Mouse (Mus musculus): ENCODE results near the gene Lrrc52.

Lrrc52 gene

GRCm38 (mm10) chr1:167466765-167467426 is at the start of gene Lrrc52:
Lrrc52 (minus strand) TSS chr1:167466780.
- DNase-seq, result peak; percentile 41

DNA sequence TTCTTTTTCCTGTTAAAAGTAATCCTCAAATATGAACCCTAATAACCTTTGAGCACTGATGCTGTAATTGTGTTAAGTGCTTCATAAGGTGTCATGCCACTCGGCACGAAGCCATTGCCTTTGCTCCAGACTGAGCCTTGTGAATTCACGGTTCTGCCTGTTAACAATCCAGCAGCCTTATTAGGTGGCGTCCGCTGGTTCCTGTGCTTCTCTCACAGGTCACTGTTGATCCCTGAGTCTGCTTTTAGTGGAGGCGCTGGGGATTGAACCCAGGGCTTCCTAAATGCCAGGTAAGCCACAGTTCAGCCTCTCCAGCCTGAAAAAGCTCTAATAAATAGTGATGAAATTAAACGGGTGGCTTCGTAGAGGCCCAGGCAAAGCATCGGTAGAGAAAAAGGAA is 45.0 kb upstream of the Lrrc52 start:
- DNase-seq, result no peak

GRCm38 (mm10) chr1:167506048-167506447 is 39.5 kb upstream of the Lrrc52 start:
- no peak for DNase-seq

- DNase-seq, result no peak
These were observed 38.8 kb upstream of the Lrrc52 start for GRCm38 (mm10) chr1:167505427-167505826.

DNA sequence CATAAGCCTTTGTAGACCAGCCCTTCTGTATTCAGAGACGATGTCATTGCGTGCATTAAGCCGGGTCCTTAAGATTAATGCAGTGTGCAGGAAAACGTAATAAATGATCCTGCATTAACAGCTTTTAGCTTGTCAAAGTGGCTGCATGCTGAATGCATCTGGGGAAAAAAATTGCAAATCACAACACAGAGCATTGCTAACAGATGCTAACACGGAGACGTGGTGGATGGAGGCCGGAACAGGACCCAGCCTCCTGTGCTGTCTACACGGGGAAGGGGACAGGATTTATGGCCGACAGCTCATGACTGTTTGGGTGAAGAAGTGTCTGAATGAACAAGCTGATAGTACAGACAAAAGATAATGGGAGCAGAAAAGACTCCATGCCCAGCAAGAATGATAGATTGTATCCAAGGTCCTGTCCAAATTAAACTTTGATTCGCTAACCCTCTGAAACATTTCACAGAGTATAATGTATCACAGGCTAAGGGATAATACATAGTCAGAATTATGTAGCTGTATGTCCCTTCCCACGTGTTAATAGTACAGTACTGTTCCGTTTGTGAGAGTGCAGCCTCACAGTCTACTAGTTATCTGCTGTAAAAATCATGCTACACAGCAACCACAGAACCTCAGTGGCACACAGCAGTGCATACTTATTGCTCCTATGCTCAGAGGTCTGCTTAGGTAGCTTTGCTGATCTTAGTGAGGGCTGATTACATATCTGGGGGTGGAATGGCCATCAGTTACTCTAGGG is 32.7 kb upstream of the Lrrc52 start:
- no peak for DNase-seq

GRCm38 (mm10) chr1:167497991-167498390 is 31.4 kb upstream of the Lrrc52 start:
- no peak for DNase-seq

DNA sequence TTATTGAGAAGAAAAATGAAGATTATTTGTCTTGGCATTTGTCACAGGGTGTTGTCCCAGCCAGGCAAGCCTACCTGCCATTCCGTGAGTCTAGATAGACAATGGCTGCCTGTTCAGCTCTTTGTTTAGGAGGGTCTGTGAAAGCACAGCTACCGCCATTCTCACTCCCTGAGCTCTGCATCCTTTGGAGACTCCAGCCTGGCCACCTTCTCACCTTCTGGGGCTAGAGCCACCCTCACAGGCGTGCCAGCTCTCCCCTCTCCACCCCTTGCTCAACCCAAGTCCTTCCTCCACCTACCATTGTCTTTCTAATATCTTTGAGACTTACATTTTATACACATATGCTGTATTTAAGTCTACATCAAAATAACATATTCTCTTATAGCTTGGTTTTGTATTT is 31.0 kb upstream of the Lrrc52 start:
- no peak for DNase-seq

DNA sequence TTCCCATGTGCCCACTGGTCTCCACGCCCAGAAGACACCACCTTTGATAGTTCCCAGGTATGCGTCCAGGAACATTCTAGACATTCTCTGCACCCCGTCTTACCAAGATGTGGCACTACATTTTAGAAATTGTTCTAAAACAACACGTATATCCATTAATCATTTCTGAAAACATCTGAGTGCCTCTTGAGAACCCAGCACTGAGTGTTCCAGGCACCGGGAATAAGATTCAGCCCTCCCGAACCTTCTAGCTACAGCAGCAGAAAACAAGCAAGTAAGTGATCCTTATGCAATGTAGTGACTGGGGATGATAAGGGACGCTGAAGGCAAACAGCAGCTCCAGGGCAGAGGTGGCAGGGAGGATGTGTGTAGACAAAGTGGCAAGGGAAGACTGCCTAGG is 24.9 kb upstream of the Lrrc52 start:
- no peak for DNase-seq

DNA sequence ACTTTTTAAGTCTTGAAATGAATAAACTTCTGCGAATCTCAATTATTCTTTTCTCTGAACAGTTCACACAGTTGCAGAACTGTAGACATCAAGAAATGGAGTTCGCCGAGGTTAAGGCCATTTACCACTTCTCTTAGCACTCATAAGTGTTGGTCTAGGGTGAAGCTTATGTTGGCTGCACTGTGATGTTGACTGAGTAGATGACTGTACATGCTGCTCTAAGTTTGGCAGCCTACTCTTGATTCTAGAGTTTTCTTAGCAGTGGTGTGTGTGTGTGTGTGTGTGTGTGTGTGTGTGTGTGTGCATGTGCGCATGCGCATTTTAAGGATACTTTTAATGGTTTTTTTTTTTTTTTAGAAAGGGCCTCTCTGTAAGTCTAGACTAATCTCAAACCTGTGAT is 21.4 kb upstream of the Lrrc52 start:
- DNase-seq, result no peak

DNA sequence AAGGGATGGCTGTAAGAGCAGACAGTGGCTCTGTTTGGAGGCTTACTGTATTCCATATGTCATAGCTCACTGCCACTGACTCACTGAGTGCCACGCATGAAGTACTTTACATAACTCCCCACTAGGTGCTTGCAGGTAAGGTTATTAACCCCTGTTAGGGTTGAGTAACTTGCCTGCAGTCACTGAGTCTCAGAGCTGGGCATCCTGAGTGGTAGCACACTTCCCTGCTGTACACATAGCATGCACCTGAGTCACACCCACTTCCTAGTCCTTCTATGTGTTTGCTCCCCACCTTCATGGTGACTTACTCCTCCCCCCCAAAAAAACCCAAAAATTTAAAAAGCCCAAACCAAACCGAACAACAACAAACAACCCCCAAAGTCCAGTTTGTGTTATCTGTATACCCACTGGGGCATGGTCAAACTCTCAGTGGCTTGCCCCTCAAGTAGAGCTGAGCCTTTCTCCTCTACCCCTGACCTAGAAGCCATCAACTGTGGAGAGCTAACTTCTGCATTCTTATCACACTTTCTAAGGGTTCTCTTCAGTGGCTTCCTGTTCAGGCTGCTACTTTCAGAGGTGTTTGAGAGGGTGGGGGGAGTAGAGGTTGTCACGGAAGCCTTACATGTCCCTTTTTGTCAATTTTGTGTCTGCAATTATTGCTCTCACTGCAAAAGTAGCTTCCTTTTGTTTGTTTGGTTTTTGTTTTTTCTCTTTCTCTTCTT is 20.5 kb upstream of the Lrrc52 start:
- DNase-seq, result no peak

DNA sequence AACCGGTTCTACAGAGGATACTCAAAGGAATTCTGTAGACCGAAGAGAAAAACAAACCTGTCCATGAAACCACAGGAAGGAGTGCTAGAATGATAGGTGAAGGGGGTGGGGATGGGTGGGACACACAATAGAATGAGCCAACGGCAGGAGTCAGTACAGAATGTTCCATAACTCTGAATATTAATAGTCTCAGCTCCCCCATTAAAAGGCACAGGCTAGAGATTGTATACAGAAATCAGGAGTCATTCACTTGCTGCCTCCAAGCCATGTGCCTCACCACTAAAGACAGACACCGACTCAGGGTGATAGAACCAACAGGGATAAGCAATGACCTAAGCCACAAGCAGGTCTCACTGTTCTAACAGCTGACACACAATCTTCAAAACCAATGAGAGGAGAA is 16.3 kb upstream of the Lrrc52 start:
- no peak for DNase-seq

DNA sequence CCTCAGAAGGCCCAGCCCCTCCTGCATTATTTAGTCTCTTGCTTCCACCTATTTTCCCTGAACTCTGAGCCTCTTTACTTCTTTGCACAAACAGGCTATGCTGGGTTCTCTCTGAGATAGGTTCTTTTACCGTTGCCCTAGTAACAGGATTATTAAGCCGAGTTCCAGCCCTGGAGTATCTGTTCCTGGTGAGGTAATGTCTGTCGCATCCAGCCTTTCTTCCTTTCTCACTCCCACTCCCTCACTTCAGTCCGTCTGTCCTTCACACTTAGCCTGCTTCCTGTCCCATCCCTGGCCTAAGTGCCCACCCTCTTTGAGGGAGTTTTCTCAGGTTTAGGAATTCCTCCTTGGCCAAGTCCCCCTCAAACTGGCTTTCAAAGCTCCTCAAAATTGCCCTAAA is 7.0 kb upstream of the Lrrc52 start:
- DNase-seq, result peak; percentile 11

DNA sequence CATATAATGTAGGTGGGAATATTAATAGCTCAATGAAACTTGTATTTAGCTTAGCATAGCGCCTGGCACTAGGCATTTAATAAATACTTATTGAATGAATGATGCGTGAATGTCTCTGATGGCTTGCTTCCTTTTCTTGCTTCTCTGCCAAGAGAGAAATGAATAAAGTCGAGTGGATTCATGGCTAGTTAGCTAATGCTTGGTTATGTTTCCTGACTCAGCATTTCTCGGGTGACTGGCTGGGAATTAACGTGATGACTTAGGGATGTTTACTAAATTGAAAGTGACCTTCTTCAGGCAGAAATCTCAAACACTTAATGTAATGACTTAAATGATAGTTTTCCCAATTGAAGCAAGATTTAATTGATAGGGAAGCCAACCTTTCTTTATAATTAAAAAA is 1.3 kb upstream of the Lrrc52 start:
- no peak for DNase-seq

- DNase-seq, result no peak
These were observed 9.3 kb downstream of the Lrrc52 start for GRCm38 (mm10) chr1:167457311-167457710.

DNA sequence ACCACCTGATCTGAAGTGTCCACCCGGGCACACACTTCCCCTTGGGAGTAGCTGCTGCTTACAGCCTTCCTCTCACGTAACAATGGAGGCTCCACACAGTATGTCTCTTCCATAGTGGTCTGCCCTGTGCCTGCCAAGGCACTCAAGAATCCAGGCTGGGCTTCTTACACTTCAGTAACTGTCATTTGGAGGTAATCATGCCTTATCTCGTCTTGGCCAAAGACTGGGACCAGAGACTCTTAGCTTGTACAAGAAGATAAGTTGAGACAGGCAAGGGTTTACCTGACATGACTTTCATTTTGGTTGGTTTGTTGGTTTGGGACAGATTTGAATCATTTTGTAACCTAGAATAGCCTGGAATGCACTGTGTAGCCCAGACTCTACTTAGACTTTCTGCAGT is 13.5 kb downstream of the Lrrc52 start:
- DNase-seq, result no peak

DNA sequence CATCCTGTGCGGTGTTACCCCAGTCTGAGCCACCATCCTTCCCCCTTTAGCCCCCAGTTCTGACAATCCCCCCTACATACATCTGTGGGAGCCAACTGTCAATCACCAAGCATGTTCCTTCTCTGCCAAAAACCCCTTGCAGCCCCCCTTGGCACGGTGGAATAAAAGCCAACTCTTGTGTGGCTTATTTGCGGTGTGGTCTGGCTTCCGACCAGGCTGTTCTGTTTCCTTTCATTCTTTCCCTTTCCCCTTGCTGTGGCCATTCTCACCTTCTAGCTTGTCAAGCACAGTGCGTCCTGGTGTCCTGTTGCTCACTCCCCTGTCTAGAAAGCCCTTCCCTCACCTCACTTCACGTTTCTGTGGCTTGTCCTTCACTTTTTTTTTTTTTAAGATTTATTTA is 14.1 kb downstream of the Lrrc52 start:
- DNase-seq, result no peak

DNA sequence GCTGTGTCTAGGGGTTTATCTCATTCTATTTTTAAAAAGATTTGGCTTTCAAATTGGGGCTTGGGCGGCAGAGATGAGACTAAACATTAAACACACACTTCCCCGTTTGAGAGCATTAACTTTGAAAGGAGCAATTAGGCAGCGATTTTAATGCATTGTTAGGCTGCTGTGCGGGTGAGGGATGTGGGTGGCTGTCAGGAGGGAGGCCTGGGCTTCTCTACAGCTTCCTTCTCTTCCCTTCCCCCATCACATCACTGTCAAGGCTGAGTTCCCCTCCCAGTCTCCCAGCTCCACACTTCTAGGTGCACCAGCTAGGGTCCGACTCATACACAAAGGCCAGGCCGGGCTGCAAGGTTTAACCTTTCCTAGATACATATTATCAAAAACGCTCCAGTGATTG is 18.0 kb downstream of the Lrrc52 start:
- no peak for DNase-seq

- no peak for DNase-seq
These were observed 18.5 kb downstream of the Lrrc52 start for GRCm38 (mm10) chr1:167448088-167448487.

DNA sequence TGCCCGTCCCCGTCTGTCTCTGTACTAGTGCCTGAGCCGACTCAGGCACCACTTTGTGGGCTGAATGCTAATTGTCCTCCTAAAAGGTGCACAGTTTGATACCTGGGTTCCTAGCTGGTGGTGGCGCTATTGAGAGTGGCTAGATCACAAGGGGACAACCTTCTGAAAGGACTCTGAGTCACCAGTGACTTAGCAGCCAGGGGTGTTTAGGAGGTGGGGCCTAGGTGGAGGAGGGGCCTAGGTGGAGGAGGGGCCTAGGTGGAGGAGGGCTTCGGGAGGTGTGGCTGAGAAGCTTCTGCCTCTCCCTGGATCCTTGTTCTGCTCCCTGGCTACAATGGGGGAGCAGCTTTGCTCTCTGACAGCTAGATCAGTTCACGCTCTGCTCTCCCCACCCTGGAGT is 20.1 kb downstream of the Lrrc52 start:
- no peak for DNase-seq

- no peak for DNase-seq
These were observed 21.4 kb downstream of the Lrrc52 start for GRCm38 (mm10) chr1:167445167-167445566.

- no peak for DNase-seq
These were observed 28.2 kb downstream of the Lrrc52 start for GRCm38 (mm10) chr1:167438231-167438885.

DNA sequence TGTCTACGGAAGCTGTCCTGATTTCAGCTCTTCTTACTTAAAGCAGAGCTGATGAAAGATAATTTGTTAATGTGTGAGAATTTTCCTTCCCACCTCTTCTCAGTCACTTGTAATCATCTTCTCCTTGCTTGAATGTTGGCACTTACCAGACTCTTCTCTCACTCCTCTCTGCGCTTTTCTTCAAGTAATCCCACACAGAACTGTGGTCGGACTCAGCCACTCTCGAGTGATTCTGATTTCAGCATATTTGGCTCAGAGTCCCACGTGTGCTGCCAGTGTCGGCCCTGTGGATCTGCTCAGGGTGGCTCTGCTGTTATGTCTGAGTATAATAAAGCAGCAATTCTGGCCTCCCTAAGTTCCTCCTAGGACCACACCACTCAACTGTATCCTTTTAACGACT is 29.5 kb downstream of the Lrrc52 start:
- DNase-seq, result no peak

DNA sequence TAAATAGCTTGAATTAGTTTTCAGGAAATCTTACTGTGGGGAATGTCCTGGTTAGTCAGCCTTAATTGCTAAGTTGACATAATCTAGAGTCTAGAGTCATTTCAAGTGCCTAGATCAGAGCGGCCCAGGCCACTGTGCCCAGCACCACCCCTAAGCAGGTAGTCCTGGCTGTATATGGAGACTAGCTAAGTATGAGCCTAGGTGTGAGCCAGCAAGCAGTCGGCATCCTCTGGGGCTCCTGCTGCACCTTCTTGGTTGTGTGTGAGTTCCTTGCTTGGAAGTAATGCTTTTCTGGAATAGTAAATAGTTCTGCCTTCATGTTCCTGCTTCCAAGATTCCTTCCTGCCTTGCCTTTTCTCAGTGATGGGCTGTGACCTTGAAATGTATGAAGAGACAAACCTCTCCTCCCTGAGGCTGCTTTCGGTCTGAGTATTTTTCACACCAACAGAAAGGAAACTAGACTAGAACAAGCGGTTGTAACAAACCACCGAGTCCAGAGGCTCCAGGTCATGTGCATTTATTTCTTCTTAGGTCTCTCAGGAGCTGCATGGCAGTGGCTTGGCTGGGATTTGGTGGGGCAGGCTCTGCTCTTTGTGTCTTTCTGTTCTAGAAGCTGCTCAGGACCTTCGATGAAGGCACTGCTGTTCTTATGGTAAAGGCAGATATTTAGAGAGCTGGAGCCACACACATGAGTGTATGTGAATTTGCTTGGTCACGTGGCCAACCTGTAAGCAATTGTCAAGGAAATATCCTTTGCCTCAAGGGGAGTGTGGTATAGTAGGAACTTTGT is 30.2 kb downstream of the Lrrc52 start:
- no peak for DNase-seq

Data from right cerebral cortex, adult 18-20 months (tissue).